Mouse (Mus musculus): ENCODE measurements around the gene Ptgr1.

- TF ChIP-seq POLR2A (IDR thresholded peaks at IDR 0.05; ENCODE audit: borderline replicate concordance, extremely low read depth, insufficient read depth, insufficient read length, poor library complexity, severe bottlenecking), result no peak
- TF ChIP-seq CTCF (IDR thresholded peaks at IDR 0.05; ENCODE audit: borderline replicate concordance, extremely low read depth, insufficient read depth, insufficient read length), result no peak
These were observed 21.1 kb upstream of the Ptgr1 start for GRCm38 (mm10) chr4:59007974-59008373.

All from brain, embryonic 14.5 days (tissue).